Mouse (Mus musculus) megakaryocyte, embryonic 14.5 days (primary cell): ENCODE data around the gene Zfp362. TPM values are rescaled to one million over a fixed set of nuclear protein-coding genes. Genes with fewer than 3 reads are reported as not detected.

Experiments used
- H3K27me3 ChIP-seq: replicated peaks from 2 replicates; pipeline ENCODE3; 2012; ENCODE audit warnings: inconsistent platforms
- H3K36me3 ChIP-seq: replicated peaks from 2 replicates; pipeline ENCODE3; 2012; ENCODE audit warnings: low read length, inconsistent platforms, mixed read lengths
- H3K4me1 ChIP-seq: 2 replicates; pipeline ENCODE4 v1.6.1; 2012; ENCODE audit warnings: inconsistent platforms
- H3K4me3 ChIP-seq: replicated peaks from 2 replicates; pipeline ENCODE3; 2012; ENCODE audit warnings: moderate library complexity, mild to moderate bottlenecking, inconsistent platforms
- H3K9me3 ChIP-seq: 2 replicates; pipeline ENCODE4 v1.6.1; 2012; ENCODE audit warnings: inconsistent platforms
- FLI1 ChIP-seq: IDR thresholded peaks from 2 replicates; pipeline ENCODE4 v1.6.1; 2012; ENCODE audit warnings: low read length, inconsistent platforms, mixed read lengths
- GATA1 ChIP-seq: IDR thresholded peaks from 3 replicates; pipeline ENCODE4 v1.6.1; 2012; ENCODE audit warnings: mixed read lengths, low read length, inconsistent platforms, borderline replicate concordance
- polyA plus RNA-seq: library from polyadenylated mRNA; stranded (reverse); fragments of >175 nt; gene quantifications from 2 replicates; pipeline ENCODE4 v1.2.3, GENCODE M21; 2012; ENCODE audit warnings: low replicate concordance; ENCODE audit not compliant: insufficient read depth

Gene Zfp362
- polyA plus RNA-seq, 1 experiment, result 78.0 TPM

- TF ChIP-seq FLI1, result no peak
These were observed 34.2 kb upstream of the Zfp362 start for GRCm38 (mm10) chr4:128839811-128840738.

GRCm38 (mm10) chr4:128838202-128838601, 32.4 kb upstream of the Zfp362 start:
- TF ChIP-seq GATA1 (no peak), FLI1 (no peak)
- Histone ChIP-seq H3K27me3 (peaks cover 64% of the 10 kb centered on the region), H3K36me3 (no peaks in the 10 kb centered on the region), H3K4me3 (no peak overlapping the region), H3K9me3 (no peaks in the 10 kb centered on the region), H3K4me1 (peaks cover 16% of the 10 kb centered on the region)

More at GRCm38 (mm10) chr4:128839811-128840738, 34.2 kb upstream of the Zfp362 start:
- peaks cover 75% of the 10 kb centered on the region for H3K27me3 ChIP-seq
- no peak overlapping the region for H3K4me3 ChIP-seq
- peaks cover 16% of the 10 kb centered on the region for H3K4me1 ChIP-seq
- H3K36me3 ChIP-seq, result no peaks in the 10 kb centered on the region
- no peaks in the 10 kb centered on the region for H3K9me3 ChIP-seq

GRCm38 (mm10) chr4:128824131-128824530, 18.3 kb upstream of the Zfp362 start:
- H3K4me1 ChIP-seq, result peaks cover 4% of the 10 kb centered on the region; the same call in 1 of the 2 replicates
- no peaks in the 10 kb centered on the region for H3K36me3 ChIP-seq
- H3K27me3 ChIP-seq, result peaks cover 36% of the 10 kb centered on the region
- peaks cover 17% of the 10 kb centered on the region for H3K9me3 ChIP-seq
- TF ChIP-seq GATA1, result no peak
- TF ChIP-seq FLI1, result no peak
- H3K4me3 ChIP-seq, result no peak overlapping the region

GRCm38 (mm10) chr4:128820568-128820967, 14.7 kb upstream of the Zfp362 start:
- peaks cover 8% of the 10 kb centered on the region for H3K9me3 ChIP-seq
- H3K4me1 ChIP-seq, result peaks cover 8% of the 10 kb centered on the region
- peaks cover 48% of the 10 kb centered on the region for H3K27me3 ChIP-seq
- no peak for TF ChIP-seq FLI1
- no peak for TF ChIP-seq GATA1
- H3K4me3 ChIP-seq, result no peak overlapping the region
- no peaks in the 10 kb centered on the region for H3K36me3 ChIP-seq

DNA sequence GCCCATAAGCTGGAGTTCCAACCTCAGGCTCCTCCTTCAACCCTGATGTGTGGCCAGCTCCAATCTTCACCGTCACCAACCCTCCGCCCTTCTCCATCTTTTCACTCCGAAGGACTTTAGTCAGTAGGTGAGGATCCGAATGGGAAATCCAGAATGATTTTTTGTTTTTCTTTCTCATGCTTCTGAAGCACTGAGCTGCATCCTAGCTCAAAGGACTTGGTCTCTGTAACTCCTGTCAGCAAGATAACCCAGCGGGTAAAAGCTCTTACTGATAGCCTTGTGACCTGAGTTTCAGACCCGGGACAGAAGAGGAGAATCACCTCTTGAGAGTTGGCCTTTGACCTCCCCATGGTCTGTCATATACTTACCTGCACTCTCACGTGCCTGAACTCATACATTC, 11.2 kb upstream of the Zfp362 start:
- H3K4me1 ChIP-seq, result peaks cover 17% of the 10 kb centered on the region
- no peak for TF ChIP-seq FLI1
- TF ChIP-seq GATA1, result no peak
- no peak overlapping the region for H3K4me3 ChIP-seq
- H3K27me3 ChIP-seq, result peaks cover 39% of the 10 kb centered on the region
- H3K36me3 ChIP-seq, result peaks cover 5% of the 10 kb centered on the region
- H3K9me3 ChIP-seq, result peaks cover 8% of the 10 kb centered on the region; the same call in 1 of the 2 replicates

DNA sequence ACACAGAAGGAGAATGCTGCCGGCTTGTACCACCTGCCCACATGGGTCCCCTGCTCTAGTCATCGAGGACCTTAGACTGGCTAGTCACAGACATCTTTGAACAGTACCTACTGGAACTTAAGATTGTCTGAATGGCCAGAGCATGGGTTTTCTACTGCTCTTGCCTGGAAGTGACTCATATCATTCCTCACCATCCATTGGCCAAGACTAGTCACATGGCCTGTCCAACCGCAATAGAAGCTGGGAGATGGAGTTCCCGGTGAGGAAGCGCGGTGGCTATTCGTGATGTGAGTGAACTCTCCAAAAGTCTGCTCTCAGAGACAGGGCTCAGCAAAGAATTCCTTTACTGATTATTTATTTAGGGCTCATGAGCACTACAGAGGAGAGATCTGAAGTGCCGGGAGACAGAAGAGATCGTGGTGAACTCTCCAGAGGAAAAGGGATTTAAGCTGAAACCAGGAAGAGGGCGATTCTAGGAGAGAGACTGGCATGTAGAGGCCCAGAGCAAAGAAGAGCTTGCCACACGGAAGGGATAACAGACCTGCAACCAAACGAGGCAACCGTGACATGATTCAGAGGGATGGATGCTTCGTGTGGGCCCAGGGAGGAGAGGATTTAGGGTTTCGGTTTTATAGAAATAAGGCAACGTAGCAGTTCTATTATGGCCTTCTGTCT, 5.7 kb upstream of the Zfp362 start:
- Histone ChIP-seq H3K4me1 (peaks cover 57% of the 10 kb centered on the region), H3K27me3 (peaks cover 18% of the 10 kb centered on the region), H3K36me3 (peaks cover 5% of the 10 kb centered on the region), H3K9me3 (peaks cover 13% of the 10 kb centered on the region; the same call in 1 of the 2 replicates), H3K4me3 (peak overlapping the region; percentile 94)
- TF ChIP-seq FLI1, result no peak
- no peak for TF ChIP-seq GATA1

DNA sequence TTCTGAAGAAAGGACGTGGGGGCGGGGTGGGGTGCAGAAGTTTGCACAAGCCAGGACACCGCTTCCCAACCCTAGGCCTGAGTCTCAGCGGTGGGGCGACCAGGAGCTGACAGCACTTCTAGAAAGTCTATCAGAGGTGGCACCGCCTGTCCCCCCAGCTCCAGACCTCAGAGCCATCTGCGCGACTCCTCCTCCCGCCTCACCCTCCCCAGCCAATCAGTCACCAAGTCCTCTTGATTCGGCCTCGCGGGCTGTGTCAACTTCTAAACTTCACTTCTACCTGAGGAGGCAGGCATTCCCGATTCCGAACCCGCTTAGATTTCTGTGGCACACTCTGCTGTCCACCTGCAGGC, 958 bp upstream of the Zfp362 start:
- Histone ChIP-seq H3K36me3 (peaks cover 11% of the 10 kb centered on the region), H3K4me1 (peaks cover 70% of the 10 kb centered on the region), H3K9me3 (peaks cover 5% of the 10 kb centered on the region; the same call in 1 of the 2 replicates), H3K4me3 (peak overlapping the region; percentile 93), H3K27me3 (no peaks in the 10 kb centered on the region)
- no peak for TF ChIP-seq GATA1

DNA sequence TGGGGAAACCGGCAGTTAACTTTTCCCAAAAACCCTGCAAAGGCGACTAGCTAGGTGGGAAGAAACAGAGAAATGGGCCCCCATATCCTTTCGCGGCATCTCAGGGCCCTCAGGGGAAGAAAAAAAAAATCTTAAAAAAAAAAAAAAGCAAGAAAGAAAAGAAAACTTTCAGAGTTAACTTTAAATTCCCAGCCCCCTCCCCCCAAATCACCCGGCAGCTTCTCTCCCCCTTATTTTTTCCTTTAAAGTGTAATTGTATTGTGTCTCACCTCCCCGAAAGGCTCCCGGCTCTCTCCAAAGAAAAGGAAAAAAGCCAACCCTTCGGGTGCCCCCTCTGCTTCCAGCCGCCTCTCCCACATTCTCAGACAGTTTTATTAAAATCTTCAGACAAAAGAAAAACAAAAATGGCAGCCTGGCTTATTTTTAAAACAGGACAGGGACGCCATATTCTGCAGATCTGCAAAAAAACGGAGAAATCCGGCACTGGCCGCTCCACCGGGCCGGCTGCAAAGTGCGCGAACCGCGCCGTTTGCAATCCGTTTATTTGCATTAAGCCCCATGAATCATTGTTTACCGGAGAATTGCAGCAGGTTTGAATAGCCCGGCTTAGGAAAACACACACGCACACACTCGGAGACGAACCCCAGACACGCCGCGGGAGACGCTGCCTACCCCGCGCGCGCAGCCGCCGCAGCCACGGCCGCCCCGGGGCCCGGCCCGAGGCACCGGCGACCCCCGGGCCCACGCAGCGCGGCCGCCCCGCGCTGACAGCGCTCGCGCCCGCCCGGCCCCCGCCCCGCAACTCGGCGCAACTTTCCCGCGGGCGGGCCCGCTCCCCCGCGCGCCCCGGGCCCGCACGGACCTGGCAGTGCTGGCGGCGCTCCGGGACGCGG, 449 bp downstream of the Zfp362 start:
- no peak for TF ChIP-seq FLI1
- TF ChIP-seq GATA1, result no peak
- Histone ChIP-seq H3K9me3 (peaks cover 5% of the 10 kb centered on the region; the same call in 1 of the 2 replicates), H3K4me1 (peaks cover 72% of the 10 kb centered on the region), H3K4me3 (peak overlapping the region; percentile 93), H3K36me3 (peaks cover 24% of the 10 kb centered on the region), H3K27me3 (no peaks in the 10 kb centered on the region)

- Histone ChIP-seq H3K36me3 (peaks cover 31% of the 10 kb centered on the region), H3K4me1 (peaks cover 77% of the 10 kb centered on the region), H3K4me3 (peak overlapping the region; percentile 93), H3K27me3 (no peaks in the 10 kb centered on the region), H3K9me3 (peaks cover 5% of the 10 kb centered on the region; the same call in 1 of the 2 replicates)
- no peak for TF ChIP-seq GATA1
- no peak for TF ChIP-seq FLI1
These were observed 1.3 kb downstream of the Zfp362 start for GRCm38 (mm10) chr4:128804426-128805149.
